Mouse (Mus musculus) ES-E14 (cell line): ENCODE data around the gene Brca2. TPM values are rescaled to one million over a fixed set of nuclear protein-coding genes. Genes with fewer than 3 reads are reported as not detected.
A peak's percentile ranks its signal among the peaks of the same experiment; 100 is the strongest.

Experiments used
- DNase-seq: peaks from one replicate; pipeline ENCODE4 v3.0.0-alpha.2; 2013; ENCODE audit warnings: low read depth, low spot score
- H3K27ac ChIP-seq: 2 replicates; pipeline ENCODE4 v1.5.1; 2012; ENCODE audit warnings: low read depth, mild to moderate bottlenecking, low read length, moderate library complexity, mixed read lengths; ENCODE audit not compliant: poor library complexity, insufficient read depth, severe bottlenecking
- H3K36me3 ChIP-seq: 2 replicates; pipeline ENCODE4 v1.6.1; 2012; ENCODE audit warnings: mild to moderate bottlenecking, low read length, moderate library complexity, mixed read lengths; ENCODE audit not compliant: control insufficient read depth, poor library complexity, insufficient read depth, severe bottlenecking
- H3K4me1 ChIP-seq, 2 experiments: fragments of 150-350 bp in 1 of 2; sonication (generic) in 1 of 2; 2 replicates each; pipeline ENCODE4 v1.6.1; 2012; ENCODE audit warnings: low read length in 2 of 2, mild to moderate bottlenecking in 1 of 2, mixed read lengths in 1 of 2; ENCODE audit not compliant: control insufficient read depth in 2 of 2, insufficient read depth in 2 of 2, poor library complexity in 1 of 2
- H3K4me3 ChIP-seq, 2 experiments: fragments of 150-350 bp in 1 of 2; sonication (generic) in 1 of 2; 2 replicates each; pipeline ENCODE4 v1.5.1; 2012; ENCODE audit warnings: low read length in 2 of 2, low read depth in 1 of 2, mild to moderate bottlenecking in 1 of 2, mixed read lengths in 1 of 2; ENCODE audit not compliant: insufficient read depth in 1 of 2, poor library complexity in 1 of 2, severe bottlenecking in 1 of 2
- H3K9ac ChIP-seq: 2 replicates; pipeline ENCODE4 v1.6.1; 2012; ENCODE audit warnings: low read depth, mild to moderate bottlenecking, low read length, mixed read lengths; ENCODE audit not compliant: poor library complexity, insufficient read depth, severe bottlenecking
- H3K9me3 ChIP-seq: fragments of 150-350 bp; sonication (generic); 2 replicates; pipeline ENCODE4 v1.6.1; 2012; ENCODE audit warnings: low read depth, mild to moderate bottlenecking, low read length; ENCODE audit not compliant: control insufficient read depth, insufficient read depth
- CHD2 ChIP-seq: IDR thresholded peaks from 2 replicates; pipeline ENCODE4 v1.6.1; 2014; ENCODE audit warnings: mild to moderate bottlenecking, low read depth, low read length, inconsistent platforms
- HCFC1 ChIP-seq: IDR thresholded peaks from 2 replicates; pipeline ENCODE4 v1.6.1; 2012; ENCODE audit warnings: low read length, inconsistent platforms, borderline replicate concordance; ENCODE audit not compliant: insufficient read depth
- MAFK ChIP-seq: IDR thresholded peaks from 2 replicates; pipeline ENCODE4 v1.6.1; 2014; ENCODE audit warnings: mild to moderate bottlenecking, low read depth, low read length, inconsistent platforms; ENCODE audit not compliant: insufficient read depth
- ZC3H11A ChIP-seq: IDR thresholded peaks from 2 replicates; pipeline ENCODE4 v1.6.1; 2012; ENCODE audit warnings: low read depth, mild to moderate bottlenecking, inconsistent platforms, low read length, borderline replicate concordance
- ZNF384 ChIP-seq: IDR thresholded peaks from 2 replicates; pipeline ENCODE4 v1.6.1; 2012; ENCODE audit warnings: low read depth, low read length, inconsistent platforms
- in situ Hi-C, 2 experiments: fragments of 600-800 bp; cut with MboI; formaldehyde crosslinking; loops; one replicate each; pipeline ENCODE4 v1.15.1; 2025; ENCODE audit warnings: low sequenced_read_pairs in 2 of 2, inconsistent platforms in 1 of 2; ENCODE audit not compliant: unreplicated experiment in 2 of 2
- total RNA-seq: library from RNA; depleted of rRNA; stranded (reverse); fragments of 300-350 nt; gene quantifications from 2 replicates; pipeline ENCODE4 v1.2.3, GENCODE M21; 2012; rRNA removed

The Brca2 gene
- total RNA-seq = 49.7 and 77.9 TPM in 2 replicates

DNA sequence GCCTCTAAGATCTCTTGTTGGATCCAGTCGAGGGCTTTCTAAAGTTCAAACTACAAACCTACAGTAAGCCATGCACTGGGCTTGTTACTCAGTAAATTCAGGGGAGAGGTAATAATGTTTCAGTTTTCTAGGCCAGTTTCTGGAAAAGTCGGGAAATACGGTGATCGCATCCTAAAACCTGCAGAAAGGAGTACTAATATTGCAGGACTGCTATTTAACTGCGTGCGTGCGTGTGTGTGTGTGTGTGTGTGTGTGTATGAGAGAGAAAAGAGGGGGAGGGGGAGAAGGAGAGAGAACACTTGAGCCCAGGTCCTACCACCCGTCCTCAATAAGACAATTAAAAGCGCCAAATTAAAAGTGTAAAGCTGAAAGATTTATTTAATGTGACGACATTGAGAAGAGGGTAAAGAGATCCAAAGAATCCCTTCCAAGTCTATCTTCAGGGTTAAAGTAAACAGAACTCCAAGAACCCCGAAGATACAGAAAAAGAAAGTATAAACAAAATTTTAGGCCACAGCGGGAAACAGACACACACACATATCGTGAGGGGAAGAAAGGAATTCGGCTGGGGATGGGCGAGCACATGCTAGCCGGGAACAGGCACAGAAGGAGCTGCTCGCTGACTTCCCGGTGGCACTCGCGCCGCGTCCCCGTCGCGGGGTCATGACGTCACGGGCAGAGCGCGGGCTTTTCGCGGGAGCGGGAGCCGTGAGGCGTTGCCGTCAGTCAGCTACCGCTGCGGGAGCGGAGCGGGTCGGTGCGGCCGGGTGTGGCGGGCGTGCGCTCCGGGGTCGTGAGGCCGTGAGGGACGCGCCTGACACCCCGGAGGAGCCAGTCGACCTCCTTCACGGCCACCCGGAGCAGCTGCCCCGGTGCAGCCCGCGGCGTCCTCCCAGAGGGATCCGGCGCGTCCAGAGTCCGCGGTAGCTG is at the start of gene Brca2:
Brca2 (plus strand) TSS at position 694 of the 930 bp plus-strand sequence.
- Histone ChIP-seq H3K9me3 (no peaks in the 10 kb centered on the region), H3K36me3 (0 out of 2 replicates have a peak, but pooled peaks cover 2% of the 10 kb centered on the region), H3K9ac (peak within 1 kb of the TSS; percentile 98), H3K27ac (peak within 1 kb of the TSS; percentile 51), H3K4me1 (peaks cover 0 to 4% of the 10 kb centered on the region in 2 experiments; a peak in 1 of 4 replicates), H3K4me3 (peak within 1 kb of the TSS; percentile 68 to 95)
- in situ Hi-C loops = no loop called here
- TF ChIP-seq HCFC1 = peak; percentile 81
- TF ChIP-seq ZNF384 = no peak
- TF ChIP-seq CHD2 = no peak
- no peak for TF ChIP-seq ZC3H11A
- peak; percentile 72 for DNase-seq

DNA sequence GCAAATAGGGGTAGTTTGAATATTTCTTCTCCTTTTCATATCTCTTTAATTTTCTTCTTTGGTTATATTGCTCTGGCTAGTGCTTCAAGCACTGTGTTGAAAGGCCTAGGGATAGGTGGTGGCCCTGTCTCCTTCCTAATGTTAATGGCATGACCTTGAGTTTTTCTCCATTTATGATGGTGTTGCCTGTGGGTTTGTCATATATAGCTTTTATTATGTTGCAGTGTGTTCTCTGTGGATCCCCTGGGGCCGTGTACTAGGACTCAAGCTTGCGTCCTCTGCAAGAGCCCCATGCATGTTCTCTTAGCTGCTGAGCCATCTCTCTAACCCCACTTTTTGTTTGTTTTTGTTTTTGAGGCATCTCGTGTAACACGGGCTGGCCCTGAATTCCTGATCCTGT is 45.1 kb upstream of the Brca2 start:
- DNase-seq = no peak
- TF ChIP-seq ZNF384 (no peak), ZC3H11A (no peak), MAFK (no peak), HCFC1 (no peak), CHD2 (no peak)
- no peaks in the 10 kb centered on the region; the same call in 1 of the 2 replicates for H3K36me3 ChIP-seq
- no peak overlapping the region for H3K9ac ChIP-seq
- in situ Hi-C loops = no loop called here
- no peak overlapping the region for H3K27ac ChIP-seq
- H3K9me3 ChIP-seq = no peaks in the 10 kb centered on the region
- no peak overlapping the region for H3K4me3 ChIP-seq
- no peaks in the 10 kb centered on the region for H3K4me1 ChIP-seq

DNA sequence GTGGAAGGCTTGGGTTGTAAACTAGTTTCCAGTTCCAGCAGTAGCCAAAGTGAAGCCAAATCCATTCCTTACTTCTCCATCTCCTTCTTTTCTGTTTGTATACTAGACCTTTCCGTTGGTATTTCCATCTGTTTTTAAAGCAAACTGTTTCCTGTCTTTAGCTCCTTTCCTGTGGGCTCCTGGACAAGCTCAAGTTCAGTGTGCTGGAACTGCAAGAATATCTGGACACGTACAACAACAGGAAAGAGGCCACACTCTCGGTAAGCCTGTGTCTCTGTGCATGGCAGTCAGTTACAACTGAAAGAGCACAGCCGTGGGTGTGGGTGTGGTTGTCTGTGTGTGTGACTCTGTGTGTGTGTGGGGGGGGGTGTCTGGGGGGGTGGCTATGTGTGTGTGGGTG is 43.8 kb upstream of the Brca2 start:
- H3K27ac ChIP-seq = no peak overlapping the region
- H3K4me1 ChIP-seq = no peaks in the 10 kb centered on the region
- no peak for DNase-seq
- H3K9me3 ChIP-seq = no peaks in the 10 kb centered on the region
- no peaks in the 10 kb centered on the region for H3K36me3 ChIP-seq
- no peak overlapping the region for H3K9ac ChIP-seq
- no peak for TF ChIP-seq CHD2
- no peak for TF ChIP-seq ZC3H11A
- no peak for TF ChIP-seq HCFC1
- H3K4me3 ChIP-seq = no peak overlapping the region
- in situ Hi-C loops = no loop called here

DNA sequence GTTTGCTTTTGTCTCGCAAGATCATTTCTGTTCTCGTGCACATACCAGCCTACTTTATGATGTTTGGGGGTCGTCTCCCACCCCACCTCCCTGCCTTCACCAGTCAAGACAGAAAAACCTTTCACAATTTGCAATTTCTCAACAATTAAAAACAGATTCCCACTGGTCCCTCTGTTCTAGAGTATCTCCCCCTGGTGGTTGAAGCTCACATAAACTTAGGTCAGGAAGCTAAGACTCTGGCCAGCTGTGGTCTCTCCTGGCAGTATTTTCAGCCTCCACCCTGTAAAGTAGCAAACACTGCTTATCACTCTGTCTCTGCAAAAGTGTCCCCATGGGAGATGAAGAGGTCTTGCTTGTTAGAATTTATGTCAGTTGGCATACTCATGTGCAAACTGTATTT is 37.2 kb upstream of the Brca2 start:
- no peak for DNase-seq
- Histone ChIP-seq H3K36me3 (no peaks in the 10 kb centered on the region), H3K4me3 (no peak overlapping the region), H3K9me3 (no peaks in the 10 kb centered on the region), H3K27ac (no peak overlapping the region), H3K4me1 (no peaks in the 10 kb centered on the region), H3K9ac (no peak overlapping the region)
- no peak for TF ChIP-seq ZNF384
- TF ChIP-seq CHD2 = no peak
- no peak for TF ChIP-seq MAFK
- TF ChIP-seq HCFC1 = no peak
- TF ChIP-seq ZC3H11A = no peak
- in situ Hi-C loops = no loop called here

DNA sequence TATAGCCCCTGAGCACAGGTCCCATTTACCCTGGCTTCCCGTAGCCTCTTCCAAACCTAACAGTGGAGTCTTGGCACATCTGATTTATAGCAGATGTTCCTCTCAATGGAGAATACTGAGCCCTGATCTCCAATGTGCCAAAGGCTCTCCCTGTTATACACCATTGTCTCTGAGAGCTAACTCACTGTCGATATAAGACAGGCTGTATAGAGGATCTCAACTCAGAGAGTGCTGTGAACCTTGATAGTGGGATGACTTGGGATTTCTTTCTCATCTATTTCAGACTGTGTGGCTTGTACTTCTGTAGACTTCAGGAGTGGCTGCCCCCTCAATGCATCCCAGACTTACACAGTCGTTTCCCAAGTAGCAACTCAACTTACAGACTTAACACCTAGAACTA is 32.1 kb upstream of the Brca2 start:
- Histone ChIP-seq H3K9me3 (no peaks in the 10 kb centered on the region), H3K9ac (peak overlapping the region; percentile 2; the same call in 1 of the 2 replicates), H3K27ac (no peak overlapping the region), H3K4me3 (no peak overlapping the region), H3K36me3 (no peaks in the 10 kb centered on the region), H3K4me1 (no peaks in the 10 kb centered on the region; a peak in 1 of 4 replicates)
- TF ChIP-seq ZNF384 = no peak
- no peak for TF ChIP-seq HCFC1
- TF ChIP-seq CHD2 = no peak
- TF ChIP-seq MAFK = no peak
- no peak for TF ChIP-seq ZC3H11A
- DNase-seq = no peak
- in situ Hi-C loops = no loop called here
